Mouse (Mus musculus): ENCODE data around the gene Barhl2. TPM values are rescaled to one million over a fixed set of nuclear protein-coding genes. Genes with fewer than 3 reads are reported as not detected.

The Barhl2 gene
- polyA plus RNA-seq (2014; fragmentation: Nextera tagmentation; extraction: Ambion mirVana) = not detected in 2 replicates

GRCm38 (mm10) chr5:106457986-106458476, at the start of gene Barhl2:
Gene Barhl2 (minus strand): TSS chr5:106458166.
- peaks cover 13% of the 10 kb centered on the region; the same call in 1 of the 2 replicates for H3K4me1 ChIP-seq (ENCODE audit: control insufficient read depth, insufficient read depth, low read length)
- peaks cover 97% of the 10 kb centered on the region for H3K27me3 ChIP-seq (replicated peaks; ENCODE audit: control insufficient read depth, insufficient read depth, low read length)
- under 1% methylated on average over 21 of the region's 57 CpGs for WGBS
- DNase-seq (ENCODE audit: low spot score) (no peak), ATAC-seq (ENCODE audit: low read depth) (no peak)
- peak within 1 kb of the TSS; percentile 42 for H3K9ac ChIP-seq (ENCODE audit: low read depth, low read length)
- peak within 1 kb of the TSS; percentile 51 for H3K4me3 ChIP-seq (ENCODE audit: low read depth, low read length)
- H3K9me3 ChIP-seq (ENCODE audit: control insufficient read depth, low read length) = no peaks in the 10 kb centered on the region
- no peaks in the 10 kb centered on the region for H3K36me3 ChIP-seq (ENCODE audit: control insufficient read depth, insufficient read depth, low read length)
- H3K27ac ChIP-seq (replicated peaks; ENCODE audit: low read depth, low read length) = no peak within 1 kb of the TSS
- peak within 1 kb of the TSS; percentile 91 for H3K4me2 ChIP-seq (ENCODE audit: low read depth, low read length)

- Histone ChIP-seq H3K9me3 (ENCODE audit: control insufficient read depth, low read length) (no peaks in the 10 kb centered on the region), H3K9ac (ENCODE audit: low read depth, low read length) (no peak overlapping the region), H3K4me1 (ENCODE audit: control insufficient read depth, insufficient read depth, low read length) (no peaks in the 10 kb centered on the region), H3K4me3 (ENCODE audit: low read depth, low read length) (no peak overlapping the region), H3K27ac (replicated peaks; ENCODE audit: low read depth, low read length) (no peak overlapping the region), H3K27me3 (replicated peaks; ENCODE audit: control insufficient read depth, insufficient read depth, low read length) (no peaks in the 10 kb centered on the region), H3K4me2 (ENCODE audit: low read depth, low read length) (no peak overlapping the region), H3K36me3 (ENCODE audit: control insufficient read depth, insufficient read depth, low read length) (no peaks in the 10 kb centered on the region)
- ATAC-seq (ENCODE audit: low read depth) (no peak), DNase-seq (ENCODE audit: low spot score) (no peak)
- 89% methylated on average over 5 of the region's 5 CpGs for WGBS
Observed at GRCm38 (mm10) chr5:106506061-106506460, 48.1 kb upstream of the Barhl2 start.

DNA sequence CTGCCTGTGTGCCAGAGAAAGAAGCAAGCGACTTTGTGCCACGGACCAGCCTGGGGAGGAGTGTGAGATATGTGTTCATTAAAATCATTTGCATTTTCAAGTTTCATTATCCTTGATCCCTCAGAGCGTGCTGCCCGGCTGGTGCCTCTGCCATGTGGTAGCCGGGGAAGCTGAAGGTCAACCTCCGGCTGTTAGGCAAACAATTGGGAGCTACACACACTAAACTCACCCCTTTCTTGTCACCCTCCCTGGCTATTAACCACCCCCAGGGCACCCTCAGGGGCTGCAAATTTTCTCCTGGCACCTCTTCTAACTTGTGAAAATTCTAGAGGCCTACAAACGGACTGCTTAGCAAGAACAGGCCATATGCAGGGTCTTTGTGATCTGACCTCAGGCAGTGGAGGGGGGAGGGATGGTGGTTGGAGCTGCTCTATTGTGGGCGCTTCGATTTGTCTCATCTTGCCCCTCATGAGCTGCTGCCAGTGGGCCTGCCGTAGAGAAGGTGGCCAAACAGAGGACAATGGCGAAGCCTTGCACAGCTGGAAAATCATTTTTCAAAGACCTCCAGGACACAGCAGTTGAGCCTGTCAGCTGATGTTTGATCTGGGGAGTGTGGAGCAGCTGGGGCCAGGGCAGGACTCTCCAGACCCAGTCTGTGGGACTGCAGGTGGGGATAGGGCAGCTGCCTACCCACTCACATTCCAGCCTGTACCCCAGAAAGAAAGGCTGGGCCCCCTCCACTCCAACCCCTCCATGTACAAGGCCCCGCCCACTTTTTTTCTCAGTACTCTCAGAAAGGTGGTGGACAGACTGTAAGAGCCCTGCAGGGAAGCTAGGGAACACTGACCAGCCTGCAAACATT, 44.9 kb upstream of the Barhl2 start:
- H3K27me3 ChIP-seq (replicated peaks; ENCODE audit: control insufficient read depth, insufficient read depth, low read length) = no peaks in the 10 kb centered on the region
- no peaks in the 10 kb centered on the region for H3K9me3 ChIP-seq (ENCODE audit: control insufficient read depth, low read length)
- WGBS = 56% methylated on average over 12 of the region's 12 CpGs
- H3K4me3 ChIP-seq (ENCODE audit: low read depth, low read length) = no peak overlapping the region
- no peak overlapping the region for H3K4me2 ChIP-seq (ENCODE audit: low read depth, low read length)
- H3K36me3 ChIP-seq (ENCODE audit: control insufficient read depth, insufficient read depth, low read length) = no peaks in the 10 kb centered on the region
- no peaks in the 10 kb centered on the region for H3K4me1 ChIP-seq (ENCODE audit: control insufficient read depth, insufficient read depth, low read length)
- no peak overlapping the region for H3K9ac ChIP-seq (ENCODE audit: low read depth, low read length)
- ATAC-seq (ENCODE audit: low read depth) (no peak), DNase-seq (ENCODE audit: low spot score) (no peak)
- no peak overlapping the region for H3K27ac ChIP-seq (replicated peaks; ENCODE audit: low read depth, low read length)

GRCm38 (mm10) chr5:106502271-106502670, 44.3 kb upstream of the Barhl2 start:
- no peak overlapping the region for H3K9ac ChIP-seq (ENCODE audit: low read depth, low read length)
- no peaks in the 10 kb centered on the region for H3K27me3 ChIP-seq (replicated peaks; ENCODE audit: control insufficient read depth, insufficient read depth, low read length)
- no peaks in the 10 kb centered on the region for H3K4me1 ChIP-seq (ENCODE audit: control insufficient read depth, insufficient read depth, low read length)
- H3K9me3 ChIP-seq (ENCODE audit: control insufficient read depth, low read length) = no peaks in the 10 kb centered on the region
- ATAC-seq (ENCODE audit: low read depth) = no peak
- H3K4me2 ChIP-seq (ENCODE audit: low read depth, low read length) = no peak overlapping the region
- 67% methylated on average over 7 of the region's 7 CpGs for WGBS
- H3K36me3 ChIP-seq (ENCODE audit: control insufficient read depth, insufficient read depth, low read length) = no peaks in the 10 kb centered on the region
- H3K27ac ChIP-seq (replicated peaks; ENCODE audit: low read depth, low read length) = no peak overlapping the region
- H3K4me3 ChIP-seq (ENCODE audit: low read depth, low read length) = no peak overlapping the region
- DNase-seq (ENCODE audit: low spot score) = no peak

DNA sequence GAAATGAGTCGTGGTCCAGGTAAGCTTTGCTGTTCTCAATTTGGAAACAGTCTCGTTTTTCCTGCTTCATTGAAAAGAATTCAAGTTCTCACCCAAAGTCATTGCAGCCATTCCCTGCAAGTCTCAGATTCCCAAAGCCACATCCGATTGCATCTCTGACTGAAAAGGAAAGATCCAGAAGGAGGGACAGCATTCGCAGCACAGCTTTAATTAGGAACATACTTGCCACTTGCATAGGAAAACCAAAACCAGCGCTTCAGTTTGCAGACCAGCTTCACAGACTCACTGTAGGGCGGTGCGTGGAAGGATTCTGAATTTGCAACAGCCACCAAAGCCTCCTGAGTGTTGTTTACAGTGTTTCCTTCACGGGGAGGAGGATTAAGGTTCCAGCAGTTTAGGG, 33.8 kb upstream of the Barhl2 start:
- Histone ChIP-seq H3K27me3 (replicated peaks; ENCODE audit: control insufficient read depth, insufficient read depth, low read length) (no peaks in the 10 kb centered on the region), H3K4me3 (ENCODE audit: low read depth, low read length) (no peak overlapping the region), H3K27ac (replicated peaks; ENCODE audit: low read depth, low read length) (no peak overlapping the region), H3K4me2 (ENCODE audit: low read depth, low read length) (no peak overlapping the region), H3K36me3 (ENCODE audit: control insufficient read depth, insufficient read depth, low read length) (no peaks in the 10 kb centered on the region), H3K4me1 (ENCODE audit: control insufficient read depth, insufficient read depth, low read length) (no peaks in the 10 kb centered on the region), H3K9ac (ENCODE audit: low read depth, low read length) (no peak overlapping the region), H3K9me3 (ENCODE audit: control insufficient read depth, low read length) (no peaks in the 10 kb centered on the region)
- WGBS = 27% methylated on average over 8 of the region's 8 CpGs
- DNase-seq (ENCODE audit: low spot score) (peak; percentile 62), ATAC-seq (ENCODE audit: low read depth) (no peak)

DNA sequence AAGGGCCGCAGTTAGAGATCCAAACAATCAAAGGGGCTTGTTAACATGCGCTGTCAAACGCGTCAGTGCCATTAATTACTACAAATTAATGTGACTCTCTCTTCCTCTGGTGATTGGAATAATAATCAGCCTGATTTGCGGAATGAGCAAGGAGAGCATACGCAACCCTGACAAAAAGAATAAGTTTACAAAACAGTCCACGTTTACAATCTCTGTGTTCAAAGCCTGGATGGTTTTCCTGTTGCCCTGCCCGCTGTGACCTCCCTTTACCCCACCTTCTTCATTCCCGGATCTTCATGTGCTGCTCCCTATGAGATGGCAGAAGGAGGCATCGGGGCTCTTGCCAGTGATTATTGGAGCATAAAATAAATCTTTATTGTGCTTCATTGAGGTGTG, 14.1 kb upstream of the Barhl2 start:
- no peak overlapping the region for H3K9ac ChIP-seq (ENCODE audit: low read depth, low read length)
- DNase-seq (ENCODE audit: low spot score) (no peak), ATAC-seq (ENCODE audit: low read depth) (no peak)
- peaks cover 7% of the 10 kb centered on the region; the same call in 1 of the 2 replicates for H3K4me1 ChIP-seq (ENCODE audit: control insufficient read depth, insufficient read depth, low read length)
- no peaks in the 10 kb centered on the region for H3K36me3 ChIP-seq (ENCODE audit: control insufficient read depth, insufficient read depth, low read length)
- peaks cover 75% of the 10 kb centered on the region for H3K27me3 ChIP-seq (replicated peaks; ENCODE audit: control insufficient read depth, insufficient read depth, low read length)
- no peaks in the 10 kb centered on the region for H3K9me3 ChIP-seq (ENCODE audit: control insufficient read depth, low read length)
- no peak overlapping the region for H3K27ac ChIP-seq (replicated peaks; ENCODE audit: low read depth, low read length)
- no peak overlapping the region for H3K4me2 ChIP-seq (ENCODE audit: low read depth, low read length)
- no peak overlapping the region for H3K4me3 ChIP-seq (ENCODE audit: low read depth, low read length)
- WGBS = 9% methylated on average over 10 of the region's 10 CpGs

GRCm38 (mm10) chr5:106471235-106472104, 13.5 kb upstream of the Barhl2 start:
- 13% methylated on average over 13 of the region's 13 CpGs for WGBS
- Histone ChIP-seq H3K4me2 (ENCODE audit: low read depth, low read length) (no peak overlapping the region), H3K36me3 (ENCODE audit: control insufficient read depth, insufficient read depth, low read length) (no peaks in the 10 kb centered on the region), H3K27me3 (replicated peaks; ENCODE audit: control insufficient read depth, insufficient read depth, low read length) (peaks cover 81% of the 10 kb centered on the region), H3K4me3 (ENCODE audit: low read depth, low read length) (no peak overlapping the region), H3K9ac (ENCODE audit: low read depth, low read length) (no peak overlapping the region), H3K4me1 (ENCODE audit: control insufficient read depth, insufficient read depth, low read length) (peaks cover 7% of the 10 kb centered on the region; the same call in 1 of the 2 replicates), H3K27ac (replicated peaks; ENCODE audit: low read depth, low read length) (no peak overlapping the region), H3K9me3 (ENCODE audit: control insufficient read depth, low read length) (no peaks in the 10 kb centered on the region)
- DNase-seq (ENCODE audit: low spot score) = no peak
- ATAC-seq (ENCODE audit: low read depth) = no peak

DNA sequence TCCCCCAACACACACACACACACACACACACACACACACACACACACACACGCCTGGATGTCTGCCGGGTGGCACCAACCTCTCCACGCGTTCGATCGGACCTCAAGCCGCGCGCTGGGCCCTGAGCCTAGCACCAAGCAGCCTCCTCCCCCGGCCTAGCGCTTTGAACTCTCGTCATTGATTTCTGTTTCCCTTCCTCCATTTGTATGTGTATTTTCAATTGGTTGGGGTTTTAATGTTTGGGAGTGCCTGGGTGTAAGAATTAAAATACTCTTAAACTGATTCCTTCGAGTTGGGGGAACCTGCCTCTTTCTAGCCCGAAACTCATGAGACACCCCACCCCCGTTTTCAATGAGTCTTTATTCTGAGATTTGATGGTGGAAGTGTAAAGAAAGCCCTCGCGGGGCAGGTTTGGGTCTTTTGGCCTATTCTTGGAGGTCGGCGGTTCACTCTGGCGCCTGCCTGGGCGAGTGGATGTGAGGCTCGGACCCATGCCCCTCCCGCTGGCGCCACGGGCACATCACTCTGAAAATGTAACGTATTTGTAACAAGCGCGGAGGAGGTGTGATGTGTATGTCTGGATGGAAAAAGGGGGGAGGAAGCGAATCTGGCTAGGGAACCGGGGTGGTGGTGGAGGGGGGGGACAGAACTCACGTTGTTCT, 7.3 kb upstream of the Barhl2 start:
- Histone ChIP-seq H3K27me3 (replicated peaks; ENCODE audit: control insufficient read depth, insufficient read depth, low read length) (peaks cover 100% of the 10 kb centered on the region), H3K27ac (replicated peaks; ENCODE audit: low read depth, low read length) (no peak overlapping the region), H3K4me1 (ENCODE audit: control insufficient read depth, insufficient read depth, low read length) (no peaks in the 10 kb centered on the region), H3K9ac (ENCODE audit: low read depth, low read length) (no peak overlapping the region), H3K4me2 (ENCODE audit: low read depth, low read length) (no peak overlapping the region), H3K4me3 (ENCODE audit: low read depth, low read length) (no peak overlapping the region), H3K9me3 (ENCODE audit: control insufficient read depth, low read length) (no peaks in the 10 kb centered on the region), H3K36me3 (ENCODE audit: control insufficient read depth, insufficient read depth, low read length) (no peaks in the 10 kb centered on the region)
- ATAC-seq (ENCODE audit: low read depth) (no peak), DNase-seq (ENCODE audit: low spot score) (no peak)
- whole genome bisulfite sequencing = 2% methylated on average over 26 of the region's 31 CpGs
